Mouse (Mus musculus): ENCODE data around the gene Vps16. TPM values are rescaled to one million over a fixed set of nuclear protein-coding genes. Genes with fewer than 3 reads are reported as not detected.
A peak's percentile ranks its signal among the peaks of the same experiment; 100 is the strongest.

Vps16 gene
- total and polyA plus RNA-seq, 2 experiments from 2014 or later, result 50.4 to 89.5 TPM

DNA sequence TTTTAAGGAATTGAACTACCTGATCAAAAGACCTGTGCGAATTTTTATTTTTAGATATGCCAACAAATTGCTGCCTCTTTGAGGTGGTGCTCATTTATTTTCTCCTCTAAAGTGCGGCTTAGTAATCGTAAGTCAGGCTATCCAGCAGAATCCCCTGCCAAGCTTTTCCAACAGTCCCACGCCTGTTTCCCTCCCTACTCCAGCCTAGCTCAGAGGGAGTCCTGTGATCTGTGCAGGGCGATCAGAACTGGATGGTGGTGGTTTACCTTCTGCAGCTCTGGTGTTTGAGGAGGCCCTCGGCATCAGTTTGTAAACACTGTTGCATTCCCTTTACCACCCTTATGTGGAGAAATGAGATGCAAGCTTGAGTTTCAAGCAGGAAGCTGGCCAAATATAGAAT, 29.3 kb downstream of the Vps16 start:
- Histone ChIP-seq H3K9ac (replicated peaks; ENCODE audit: low read length) (no peak overlapping the region), H3K27ac (no peak overlapping the region), H3K9me3 (ENCODE audit: low read length) (no peaks in the 10 kb centered on the region), H3K27me3 (ENCODE audit: insufficient read depth, low read length) (no peaks in the 10 kb centered on the region), H3K4me2 (ENCODE audit: low read depth, low read length) (0 out of 2 replicates have a peak overlapping the region, but pooled peaks have one; percentile 8), H3K4me3 (ENCODE audit: low read length) (no peak overlapping the region), H3K36me3 (ENCODE audit: insufficient read depth, low read length) (no peaks in the 10 kb centered on the region), H3K4me1 (ENCODE audit: insufficient read depth, low read length) (peaks cover 17% of the 10 kb centered on the region)
- TF ChIP-seq CTCF (IDR thresholded peaks at IDR 0.05; ENCODE audit: low read depth), result no peak
- DNase-seq (ENCODE audit: low spot score) (no peak), ATAC-seq (no peak)
- 45% methylated on average over 6 of the region's 6 CpGs for WGBS

GRCm38 (mm10) chr2:130454748-130455370, 30.7 kb downstream of the Vps16 start:
- DNase-seq (ENCODE audit: low spot score) (peak; percentile 84), ATAC-seq (peak; percentile 44)
- Histone ChIP-seq H3K27ac (peak overlapping the region; percentile 41; the same call in 1 of the 2 replicates), H3K27me3 (ENCODE audit: insufficient read depth, low read length) (no peaks in the 10 kb centered on the region), H3K36me3 (ENCODE audit: insufficient read depth, low read length) (no peaks in the 10 kb centered on the region), H3K4me3 (ENCODE audit: low read length) (no peak overlapping the region), H3K9me3 (ENCODE audit: low read length) (no peaks in the 10 kb centered on the region), H3K4me1 (ENCODE audit: insufficient read depth, low read length) (peaks cover 17% of the 10 kb centered on the region), H3K9ac (replicated peaks; ENCODE audit: low read length) (no peak overlapping the region), H3K4me2 (ENCODE audit: low read depth, low read length) (no peak overlapping the region)
- TF ChIP-seq CTCF (IDR thresholded peaks at IDR 0.05; ENCODE audit: low read depth), result no peak
- WGBS, result 31% methylated on average over 6 of the region's 6 CpGs

DNA sequence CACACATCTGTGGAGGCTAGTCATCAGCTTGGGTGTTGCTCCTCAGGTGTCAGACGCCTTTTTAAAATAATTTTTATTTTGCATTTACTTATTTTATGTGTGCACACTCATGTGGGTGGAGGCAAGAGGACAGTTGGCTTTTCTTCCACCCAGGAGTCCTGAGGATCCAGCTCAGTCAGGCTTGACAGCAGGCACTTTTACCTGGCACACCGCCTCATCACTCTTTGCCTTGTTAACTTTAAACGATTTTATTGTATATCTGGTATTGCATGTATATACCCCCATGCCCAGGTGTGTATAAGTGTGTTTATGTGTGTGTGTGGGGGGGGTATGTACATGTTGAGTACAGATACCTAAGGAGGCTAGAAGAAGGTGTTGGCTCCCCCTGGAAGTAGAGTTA, 33.7 kb downstream of the Vps16 start:
- no peaks in the 10 kb centered on the region for H3K27me3 ChIP-seq (ENCODE audit: insufficient read depth, low read length)
- H3K9ac ChIP-seq (replicated peaks; ENCODE audit: low read length), result no peak overlapping the region
- no peak for TF ChIP-seq CTCF (IDR thresholded peaks at IDR 0.05; ENCODE audit: low read depth)
- ATAC-seq (no peak), DNase-seq (ENCODE audit: low spot score) (no peak)
- H3K4me1 ChIP-seq (ENCODE audit: insufficient read depth, low read length), result peaks cover 6% of the 10 kb centered on the region
- no peaks in the 10 kb centered on the region for H3K9me3 ChIP-seq (ENCODE audit: low read length)
- no peaks in the 10 kb centered on the region for H3K36me3 ChIP-seq (ENCODE audit: insufficient read depth, low read length)
- 79% methylated on average over 3 of the region's 3 CpGs for WGBS
- no peak overlapping the region for H3K4me3 ChIP-seq (ENCODE audit: low read length)
- H3K27ac ChIP-seq, result no peak overlapping the region
- no peak overlapping the region for H3K4me2 ChIP-seq (ENCODE audit: low read depth, low read length)

GRCm38 (mm10) chr2:130459576-130459975, 35.4 kb downstream of the Vps16 start:
- Histone ChIP-seq H3K4me1 (ENCODE audit: insufficient read depth, low read length) (no peaks in the 10 kb centered on the region; the same call in 1 of the 2 replicates), H3K4me2 (ENCODE audit: low read depth, low read length) (no peak overlapping the region), H3K27me3 (ENCODE audit: insufficient read depth, low read length) (no peaks in the 10 kb centered on the region), H3K27ac (no peak overlapping the region), H3K4me3 (ENCODE audit: low read length) (no peak overlapping the region), H3K9me3 (ENCODE audit: low read length) (no peaks in the 10 kb centered on the region), H3K9ac (replicated peaks; ENCODE audit: low read length) (no peak overlapping the region), H3K36me3 (ENCODE audit: insufficient read depth, low read length) (no peaks in the 10 kb centered on the region)
- DNase-seq (ENCODE audit: low spot score), result no peak
- ATAC-seq, result no peak
- 86% methylated on average over 3 of the region's 3 CpGs for WGBS
- TF ChIP-seq CTCF (IDR thresholded peaks at IDR 0.05; ENCODE audit: low read depth), result no peak

GRCm38 (mm10) chr2:130461287-130462071, 37.3 kb downstream of the Vps16 start:
- no peaks in the 10 kb centered on the region for H3K27me3 ChIP-seq (ENCODE audit: insufficient read depth, low read length)
- H3K9me3 ChIP-seq (ENCODE audit: low read length), result no peaks in the 10 kb centered on the region
- no peaks in the 10 kb centered on the region for H3K4me1 ChIP-seq (ENCODE audit: insufficient read depth, low read length)
- H3K4me3 ChIP-seq (ENCODE audit: low read length), result no peak overlapping the region
- no peak overlapping the region for H3K9ac ChIP-seq (replicated peaks; ENCODE audit: low read length)
- 77% methylated on average over 15 of the region's 15 CpGs for WGBS
- H3K4me2 ChIP-seq (ENCODE audit: low read depth, low read length), result no peak overlapping the region
- ATAC-seq (no peak), DNase-seq (ENCODE audit: low spot score) (no peak)
- H3K36me3 ChIP-seq (ENCODE audit: insufficient read depth, low read length), result no peaks in the 10 kb centered on the region
- no peak for TF ChIP-seq CTCF (IDR thresholded peaks at IDR 0.05; ENCODE audit: low read depth)
- no peak overlapping the region for H3K27ac ChIP-seq

GRCm38 (mm10) chr2:130466438-130466837, 42.3 kb downstream of the Vps16 start:
- Histone ChIP-seq H3K4me2 (ENCODE audit: low read depth, low read length) (no peak overlapping the region), H3K4me1 (ENCODE audit: insufficient read depth, low read length) (peaks cover 11% of the 10 kb centered on the region)
- 93% methylated on average over 1 of the region's 1 CpGs for WGBS

More at GRCm38 (mm10) chr2:130466438-130466837, 42.3 kb downstream of the Vps16 start:
- Histone ChIP-seq H3K27ac (no peak overlapping the region), H3K36me3 (ENCODE audit: insufficient read depth, low read length) (no peaks in the 10 kb centered on the region), H3K27me3 (ENCODE audit: insufficient read depth, low read length) (no peaks in the 10 kb centered on the region), H3K9me3 (ENCODE audit: low read length) (no peaks in the 10 kb centered on the region), H3K9ac (replicated peaks; ENCODE audit: low read length) (no peak overlapping the region), H3K4me3 (ENCODE audit: low read length) (no peak overlapping the region)
- no peak for DNase-seq (ENCODE audit: low spot score)
- TF ChIP-seq CTCF (IDR thresholded peaks at IDR 0.05; ENCODE audit: low read depth), result no peak
- ATAC-seq, result no peak
